Mouse (Mus musculus) liver, adult 2 months (tissue): Measurements from ENCODE around the gene Krt25. TPM values are rescaled to one million over a fixed set of nuclear protein-coding genes. Genes with fewer than 3 reads are reported as not detected.
A peak's percentile ranks its signal among the peaks of the same experiment; 100 is the strongest.

Experiments
- DNase-seq: peaks from one replicate; pipeline ENCODE4 v3.0.0-alpha.2; 2011; ENCODE audit warnings: low read depth, low spot score; ENCODE audit errors: extremely low read depth
- H3K27ac ChIP-seq: fragments of 200-500 bp; replicated peaks from 2 replicates; pipeline ENCODE4 v1.5.1; 2012; ENCODE audit warnings: low read depth, mild to moderate bottlenecking, control low read depth, inconsistent platforms, low read length; ENCODE audit not compliant: insufficient read depth
- H3K27me3 ChIP-seq: fragments of 200-500 bp; 2 replicates; pipeline ENCODE4 v1.6.1; 2012; ENCODE audit warnings: mild to moderate bottlenecking, moderate library complexity, low read length, inconsistent platforms; ENCODE audit not compliant: control insufficient read depth, insufficient read depth
- H3K36me3 ChIP-seq: fragments of 200-500 bp; 2 replicates; pipeline ENCODE4 v1.6.1; 2012; ENCODE audit warnings: low read length, inconsistent platforms; ENCODE audit not compliant: control insufficient read depth, insufficient read depth
- H3K4me1 ChIP-seq: fragments of 200-500 bp; 2 replicates; pipeline ENCODE4 v1.6.1; 2011; ENCODE audit warnings: low read length; ENCODE audit not compliant: control insufficient read depth, insufficient read depth
- H3K4me3 ChIP-seq: fragments of 200-500 bp; 2 replicates; pipeline ENCODE4 v1.5.1; 2011; ENCODE audit warnings: low read depth, mild to moderate bottlenecking, control low read depth, low read length, moderate library complexity; ENCODE audit not compliant: insufficient read depth
- H3K79me2 ChIP-seq: fragments of 200-500 bp; 2 replicates; pipeline ENCODE4 v1.6.1; 2012; ENCODE audit warnings: inconsistent platforms, mild to moderate bottlenecking, low read length, moderate library complexity; ENCODE audit not compliant: control insufficient read depth, insufficient read depth
- H3K9ac ChIP-seq: fragments of 200-500 bp; 2 replicates; pipeline ENCODE4 v1.6.1; 2012; ENCODE audit warnings: low read depth, mild to moderate bottlenecking, control low read depth, inconsistent platforms, low read length
- CTCF ChIP-seq: fragments of 200-500 bp; IDR thresholded peaks from 2 replicates; pipeline ENCODE4 v1.5.1; 2011; ENCODE audit warnings: low read depth, low read length, control low read depth
- POLR2A ChIP-seq: fragments of 200-500 bp; IDR thresholded peaks from 2 replicates; pipeline ENCODE4 v1.6.1; 2011; ENCODE audit warnings: low read length, control low read depth; ENCODE audit not compliant: insufficient read depth; ENCODE audit errors: extremely low read depth
- WGBS: fragments of 180-500 bp; shearing (Covaris S2); methylation state at CpG from one replicate; pipeline ENCODE4 v1.1.7; 2018; 5-methylcytosine and 5-hydroxymethylcytosine counted together
- polyA plus RNA-seq: library from polyadenylated mRNA; depleted of rRNA; stranded (reverse); fragments of >200 nt; gene quantifications from 2 replicates; pipeline ENCODE4 v1.2.3, GENCODE M21; 2012
- total RNA-seq: library from RNA; depleted of rRNA; stranded (reverse); fragments of >200 nt; gene quantifications from 2 replicates; pipeline ENCODE4 v1.2.3, GENCODE M21; 2014

Krt25 gene
- total and polyA plus RNA-seq, 2 experiments, result not detected

GRCm38 (mm10) chr11:99319127-99319526, 3.6 kb downstream of the Krt25 start:
- Histone ChIP-seq H3K9ac (no peak overlapping the region), H3K27ac (no peak overlapping the region), H3K36me3 (no peaks in the 10 kb centered on the region), H3K27me3 (no peaks in the 10 kb centered on the region), H3K4me3 (no peak overlapping the region), H3K79me2 (no peaks in the 10 kb centered on the region), H3K4me1 (no peaks in the 10 kb centered on the region)
- DNase-seq, result peak; percentile 10
- WGBS, result 16% methylated on average over 9 of the region's 9 CpGs
- TF ChIP-seq CTCF (no peak), POLR2A (no peak)

GRCm38 (mm10) chr11:99316543-99316942, 6.2 kb downstream of the Krt25 start:
- H3K9ac ChIP-seq, result no peak overlapping the region
- H3K27ac ChIP-seq, result no peak overlapping the region
- H3K4me3 ChIP-seq, result no peak overlapping the region
- H3K4me1 ChIP-seq, result no peaks in the 10 kb centered on the region
- DNase-seq, result no peak
- 81% methylated on average over 8 of the region's 8 CpGs for WGBS
- H3K27me3 ChIP-seq, result no peaks in the 10 kb centered on the region
- H3K79me2 ChIP-seq, result no peaks in the 10 kb centered on the region
- TF ChIP-seq CTCF (no peak), POLR2A (no peak)
- no peaks in the 10 kb centered on the region for H3K36me3 ChIP-seq

GRCm38 (mm10) chr11:99314594-99314993, 8.2 kb downstream of the Krt25 start:
- WGBS, result 38% methylated on average over 2 of the region's 2 CpGs

GRCm38 (mm10) chr11:99310882-99311281, 11.9 kb downstream of the Krt25 start:
- H3K79me2 ChIP-seq, result no peaks in the 10 kb centered on the region
- H3K36me3 ChIP-seq, result no peaks in the 10 kb centered on the region
- no peak overlapping the region for H3K27ac ChIP-seq
- H3K4me3 ChIP-seq, result no peak overlapping the region
- peak; percentile 28 for DNase-seq
- no peaks in the 10 kb centered on the region for H3K27me3 ChIP-seq
- no peak for TF ChIP-seq POLR2A
- TF ChIP-seq CTCF, result no peak
- no peaks in the 10 kb centered on the region for H3K4me1 ChIP-seq
- 92% methylated on average over 1 of the region's 1 CpGs for WGBS
- no peak overlapping the region for H3K9ac ChIP-seq

More at GRCm38 (mm10) chr11:99314594-99314993, 8.2 kb downstream of the Krt25 start:
- Histone ChIP-seq H3K4me1 (no peaks in the 10 kb centered on the region), H3K4me3 (no peak overlapping the region), H3K79me2 (no peaks in the 10 kb centered on the region), H3K27me3 (no peaks in the 10 kb centered on the region), H3K36me3 (no peaks in the 10 kb centered on the region), H3K27ac (no peak overlapping the region), H3K9ac (no peak overlapping the region)
- peak; percentile 48 for DNase-seq
- TF ChIP-seq CTCF, result no peak

GRCm38 (mm10) chr11:99307579-99307978, 15.2 kb downstream of the Krt25 start:
- Histone ChIP-seq H3K79me2 (no peaks in the 10 kb centered on the region), H3K27ac (no peak overlapping the region), H3K9ac (no peak overlapping the region), H3K27me3 (no peaks in the 10 kb centered on the region), H3K36me3 (no peaks in the 10 kb centered on the region), H3K4me1 (no peaks in the 10 kb centered on the region), H3K4me3 (no peak overlapping the region)
- 37% methylated on average over 2 of the region's 2 CpGs for WGBS
- no peak for TF ChIP-seq POLR2A
- TF ChIP-seq CTCF, result peak; percentile 57; the same call in 1 of the 2 replicates
- DNase-seq, result peak; percentile 42

GRCm38 (mm10) chr11:99295039-99295438, 27.7 kb downstream of the Krt25 start:
- 59% methylated on average over 5 of the region's 5 CpGs for WGBS
- H3K4me3 ChIP-seq, result no peak overlapping the region

More at GRCm38 (mm10) chr11:99295039-99295438, 27.7 kb downstream of the Krt25 start:
- TF ChIP-seq POLR2A (no peak), CTCF (no peak)
- no peak overlapping the region for H3K27ac ChIP-seq
- no peak for DNase-seq
- no peak overlapping the region for H3K9ac ChIP-seq
- H3K4me1 ChIP-seq, result no peaks in the 10 kb centered on the region
- H3K79me2 ChIP-seq, result no peaks in the 10 kb centered on the region
- H3K36me3 ChIP-seq, result no peaks in the 10 kb centered on the region
- H3K27me3 ChIP-seq, result peaks cover 3% of the 10 kb centered on the region; the same call in 1 of the 2 replicates
